Mouse (Mus musculus): ENCODE measurements at regions not wholly inside any gene's neighbourhood (a gene's known extent, or its start where the extent isn't known, plus 50 kb on each side); places are given as distances from the start of the nearest gene placed in this dataset.

GRCm38 (mm10) chr19:57541693-57542314, 69.0 kb upstream of the Atrnl1 start:
- DNase-seq = no peak

- DNase-seq = no peak
Observed at GRCm38 (mm10) chr19:57542506-57542905, 68.3 kb upstream of the Atrnl1 start.

- DNase-seq = no peak
Observed at GRCm38 (mm10) chr19:57543681-57544214, 67.1 kb upstream of the Atrnl1 start.

- peak; percentile 39 for DNase-seq
Observed at GRCm38 (mm10) chr19:57544229-57544879, 66.5 kb upstream of the Atrnl1 start.

- no peak for DNase-seq
Observed at GRCm38 (mm10) chr19:57545071-57545470, 65.8 kb upstream of the Atrnl1 start.

GRCm38 (mm10) chr19:57546039-57546438, 64.8 kb upstream of the Atrnl1 start:
- no peak for DNase-seq

- DNase-seq = no peak
Observed at GRCm38 (mm10) chr19:57546519-57546918, 64.3 kb upstream of the Atrnl1 start.

GRCm38 (mm10) chr19:57548093-57548492, 62.7 kb upstream of the Atrnl1 start:
- no peak for DNase-seq

- DNase-seq = no peak
Observed at GRCm38 (mm10) chr19:57548661-57549060, 62.2 kb upstream of the Atrnl1 start.

GRCm38 (mm10) chr19:57552964-57553740, 57.7 kb upstream of the Atrnl1 start:
- peak; percentile 90 for DNase-seq

- DNase-seq = no peak
Observed at GRCm38 (mm10) chr19:57554086-57554485, 56.7 kb upstream of the Atrnl1 start.

GRCm38 (mm10) chr19:57555313-57555712, 55.5 kb upstream of the Atrnl1 start:
- DNase-seq = no peak

- DNase-seq = no peak
Observed at GRCm38 (mm10) chr19:57558420-57558967, 52.3 kb upstream of the Atrnl1 start.

- no peak for DNase-seq
Observed at GRCm38 (mm10) chr19:57560757-57561156, 50.1 kb upstream of the Atrnl1 start.

All from kidney, adult 9 months (tissue).